Mouse (Mus musculus) limb, embryonic 10.5 days (tissue): ENCODE measurements at regions not wholly inside any gene's neighbourhood (a gene's known extent, or its start where the extent isn't known, plus 50 kb on each side); places are given as distances from the start of the nearest gene placed in this dataset.

ENCODE experiments used
- DNase-seq: peaks from one replicate; pipeline ENCODE4 v3.0.0-alpha.2; 2017; ENCODE audit warnings: low spot score
- H3K27ac ChIP-seq: fragments of 300-500 bp; sonication (generic); 2 replicates; pipeline ENCODE4 v1.5.1; 2016; ENCODE audit warnings: mild to moderate bottlenecking
- H3K27me3 ChIP-seq: fragments of 300-500 bp; sonication (generic); 2 replicates; pipeline ENCODE4 v1.6.1; 2016; ENCODE audit warnings: low read depth, mild to moderate bottlenecking; ENCODE audit not compliant: poor library complexity, severe bottlenecking
- H3K36me3 ChIP-seq: fragments of 300-500 bp; sonication (generic); 2 replicates; pipeline ENCODE4 v1.6.1; 2016; ENCODE audit warnings: mild to moderate bottlenecking, moderate library complexity
- H3K4me1 ChIP-seq: fragments of 300-500 bp; sonication (generic); 2 replicates; pipeline ENCODE4 v1.6.1; 2016
- H3K4me3 ChIP-seq: fragments of 300-500 bp; sonication (generic); 2 replicates; pipeline ENCODE4 v1.5.1; 2016; ENCODE audit warnings: mild to moderate bottlenecking, moderate library complexity
- H3K9me3 ChIP-seq: fragments of 300-500 bp; sonication (generic); replicated peaks from 2 replicates; pipeline ENCODE4 v1.6.1; 2016; ENCODE audit warnings: mild to moderate bottlenecking
- WGBS: fragments of 180-500 bp; shearing (Covaris S2); methylation state at CpG from one replicate; pipeline ENCODE4 v1.1.7; 2016; 5-methylcytosine and 5-hydroxymethylcytosine counted together

DNA sequence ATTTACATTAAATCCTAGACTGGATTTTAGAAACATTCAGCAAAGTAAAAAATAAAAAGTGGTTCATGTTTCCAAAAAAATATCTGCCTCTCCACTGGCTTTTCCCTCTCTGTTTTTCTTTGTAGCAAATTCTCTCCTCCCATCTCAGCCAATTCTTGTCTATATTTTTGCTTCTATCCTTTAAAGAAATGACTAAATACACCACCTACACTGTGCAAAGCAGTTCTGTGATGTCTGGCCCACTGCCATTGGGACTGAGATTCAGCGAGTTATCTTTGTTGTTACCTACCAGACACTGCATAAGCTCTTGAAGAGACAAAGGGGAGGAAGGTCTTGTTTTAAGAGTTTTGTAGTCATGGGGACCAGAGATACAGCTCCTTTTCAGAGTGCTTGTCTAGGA, 835.8 kb upstream of the Klhl29 start:
- H3K9me3 ChIP-seq = no peaks in the 10 kb centered on the region
- no peaks in the 10 kb centered on the region for H3K36me3 ChIP-seq
- no peak for DNase-seq
- WGBS = 70% methylated on average over 1 of the region's 1 CpGs
- no peak overlapping the region for H3K4me3 ChIP-seq
- no peak overlapping the region for H3K27ac ChIP-seq
- H3K27me3 ChIP-seq = no peaks in the 10 kb centered on the region
- H3K4me1 ChIP-seq = no peaks in the 10 kb centered on the region

- 82% methylated on average over 3 of the region's 3 CpGs for WGBS
- no peak for DNase-seq
- H3K36me3 ChIP-seq = no peaks in the 10 kb centered on the region
These were observed 813.8 kb upstream of the Klhl29 start for GRCm38 (mm10) chr12:6189232-6189631.

GRCm38 (mm10) chr12:6168795-6169194, 793.3 kb upstream of the Klhl29 start:
- Histone ChIP-seq H3K27ac (no peak overlapping the region), H3K4me3 (no peak overlapping the region), H3K36me3 (no peaks in the 10 kb centered on the region), H3K4me1 (no peaks in the 10 kb centered on the region), H3K27me3 (no peaks in the 10 kb centered on the region), H3K9me3 (no peaks in the 10 kb centered on the region)
- no peak for DNase-seq

More at GRCm38 (mm10) chr12:6189232-6189631, 813.8 kb upstream of the Klhl29 start:
- Histone ChIP-seq H3K27me3 (no peaks in the 10 kb centered on the region), H3K4me1 (no peaks in the 10 kb centered on the region), H3K4me3 (no peak overlapping the region), H3K9me3 (no peaks in the 10 kb centered on the region), H3K27ac (no peak overlapping the region)

- no peak for DNase-seq
- Histone ChIP-seq H3K36me3 (no peaks in the 10 kb centered on the region), H3K27ac (no peak overlapping the region), H3K4me3 (no peak overlapping the region), H3K4me1 (no peaks in the 10 kb centered on the region), H3K9me3 (no peaks in the 10 kb centered on the region), H3K27me3 (no peaks in the 10 kb centered on the region)
- WGBS = 74% methylated on average over 2 of the region's 2 CpGs
These were observed 778.8 kb upstream of the Klhl29 start for GRCm38 (mm10) chr12:6154287-6154686.

DNA sequence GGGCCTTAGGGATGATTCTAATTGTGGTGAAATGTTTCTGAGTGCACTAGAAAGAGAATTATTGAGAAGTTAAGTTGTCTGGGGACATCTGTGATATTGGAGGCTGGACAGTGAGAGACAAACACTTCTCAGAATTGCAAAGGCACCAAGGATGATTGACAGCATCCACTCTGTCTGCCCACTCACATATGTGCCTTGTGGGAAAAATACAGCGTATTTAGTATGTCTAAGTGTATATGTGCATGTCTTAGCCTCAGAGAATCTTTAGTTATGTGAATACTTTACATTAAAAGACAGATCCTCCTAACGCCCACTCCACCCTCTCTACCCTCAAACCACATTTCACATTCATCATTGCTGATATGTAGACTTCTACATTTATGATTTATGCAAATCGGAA, 776.0 kb upstream of the Klhl29 start:
- WGBS = 91% methylated on average over 3 of the region's 3 CpGs
- Histone ChIP-seq H3K4me1 (no peaks in the 10 kb centered on the region), H3K4me3 (no peak overlapping the region), H3K36me3 (no peaks in the 10 kb centered on the region), H3K27ac (no peak overlapping the region), H3K9me3 (no peaks in the 10 kb centered on the region), H3K27me3 (no peaks in the 10 kb centered on the region)
- no peak for DNase-seq

DNA sequence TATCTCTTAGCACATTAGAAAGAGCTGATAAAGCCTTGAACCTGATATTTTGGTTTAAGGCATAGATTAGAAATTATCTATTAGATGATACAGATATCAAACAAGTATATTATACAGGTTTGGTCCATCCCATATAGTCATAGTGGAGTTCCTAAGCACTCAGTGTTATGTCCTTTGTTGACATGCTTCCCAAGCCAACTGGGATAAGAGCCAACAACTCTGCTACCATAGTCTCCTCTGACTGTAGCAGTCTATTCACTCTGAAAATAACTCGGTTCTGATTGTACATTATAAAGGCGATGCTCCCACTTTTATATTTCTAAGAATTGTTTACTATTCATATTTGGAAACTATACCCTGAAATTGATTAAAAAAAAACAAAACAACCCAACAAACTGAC, 757.0 kb upstream of the Klhl29 start:
- Histone ChIP-seq H3K9me3 (no peaks in the 10 kb centered on the region), H3K4me3 (no peak overlapping the region), H3K36me3 (no peaks in the 10 kb centered on the region), H3K27ac (no peak overlapping the region), H3K4me1 (no peaks in the 10 kb centered on the region), H3K27me3 (no peaks in the 10 kb centered on the region)
- no peak for DNase-seq
- 91% methylated on average over 2 of the region's 2 CpGs for WGBS

GRCm38 (mm10) chr12:6119557-6119956, 744.1 kb upstream of the Klhl29 start:
- 85% methylated on average over 3 of the region's 3 CpGs for WGBS
- no peak for DNase-seq
- no peaks in the 10 kb centered on the region for H3K27me3 ChIP-seq
- no peaks in the 10 kb centered on the region for H3K4me1 ChIP-seq
- no peaks in the 10 kb centered on the region for H3K9me3 ChIP-seq
- no peak overlapping the region for H3K4me3 ChIP-seq
- H3K36me3 ChIP-seq = no peaks in the 10 kb centered on the region
- no peak overlapping the region for H3K27ac ChIP-seq

- Histone ChIP-seq H3K4me3 (no peak overlapping the region), H3K9me3 (no peaks in the 10 kb centered on the region), H3K4me1 (no peaks in the 10 kb centered on the region), H3K27me3 (no peaks in the 10 kb centered on the region), H3K27ac (no peak overlapping the region), H3K36me3 (no peaks in the 10 kb centered on the region)
- WGBS = 88% methylated on average over 1 of the region's 1 CpGs
- no peak for DNase-seq
These were observed 739.8 kb upstream of the Klhl29 start for GRCm38 (mm10) chr12:6115254-6115653.

DNA sequence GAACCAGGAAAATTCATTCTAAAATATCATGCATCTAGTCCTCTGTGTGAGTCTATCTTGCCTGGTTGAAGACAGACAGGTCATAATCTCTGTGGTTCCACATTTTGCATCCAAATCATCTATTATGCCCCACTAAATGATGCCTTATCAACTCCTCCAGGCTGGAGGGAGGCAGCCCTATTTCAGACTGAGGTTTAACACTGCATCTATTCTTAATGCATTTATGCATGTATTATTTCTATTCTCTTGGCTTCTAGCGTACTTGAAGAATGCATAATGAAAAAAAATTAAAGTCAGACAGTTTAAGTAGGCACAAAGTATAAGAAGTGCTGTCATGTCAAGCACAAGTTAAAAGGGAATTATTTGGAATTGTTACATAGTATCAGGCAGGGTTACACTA, 721.8 kb upstream of the Klhl29 start:
- H3K27ac ChIP-seq = no peak overlapping the region
- DNase-seq = no peak
- 87% methylated on average over 1 of the region's 1 CpGs for WGBS
- H3K9me3 ChIP-seq = no peaks in the 10 kb centered on the region
- H3K4me3 ChIP-seq = no peak overlapping the region
- H3K27me3 ChIP-seq = no peaks in the 10 kb centered on the region
- H3K36me3 ChIP-seq = no peaks in the 10 kb centered on the region
- H3K4me1 ChIP-seq = no peaks in the 10 kb centered on the region

GRCm38 (mm10) chr12:6087627-6088350, 712.3 kb upstream of the Klhl29 start:
- Histone ChIP-seq H3K27ac (no peak overlapping the region), H3K36me3 (no peaks in the 10 kb centered on the region), H3K9me3 (no peaks in the 10 kb centered on the region), H3K4me1 (peaks cover 13% of the 10 kb centered on the region), H3K4me3 (no peak overlapping the region), H3K27me3 (no peaks in the 10 kb centered on the region)
- WGBS = 71% methylated on average over 3 of the region's 3 CpGs
- DNase-seq = no peak

- H3K27ac ChIP-seq = no peak overlapping the region
- DNase-seq = no peak
- H3K4me3 ChIP-seq = no peak overlapping the region
- no peaks in the 10 kb centered on the region for H3K9me3 ChIP-seq
- no peaks in the 10 kb centered on the region for H3K36me3 ChIP-seq
- peaks cover 13% of the 10 kb centered on the region for H3K4me1 ChIP-seq
- H3K27me3 ChIP-seq = no peaks in the 10 kb centered on the region
- WGBS = 37% methylated on average over 2 of the region's 2 CpGs
These were observed 711.6 kb upstream of the Klhl29 start for GRCm38 (mm10) chr12:6087071-6087470.

GRCm38 (mm10) chr12:6046866-6047689, 671.6 kb upstream of the Klhl29 start:
- no peaks in the 10 kb centered on the region for H3K4me1 ChIP-seq
- no peak overlapping the region for H3K4me3 ChIP-seq
- H3K27me3 ChIP-seq = no peaks in the 10 kb centered on the region
- 77% methylated on average over 9 of the region's 9 CpGs for WGBS
- DNase-seq = no peak
- H3K27ac ChIP-seq = no peak overlapping the region
- H3K9me3 ChIP-seq = no peaks in the 10 kb centered on the region
- no peaks in the 10 kb centered on the region for H3K36me3 ChIP-seq

GRCm38 (mm10) chr12:6046110-6046509, 670.6 kb upstream of the Klhl29 start:
- Histone ChIP-seq H3K4me1 (no peaks in the 10 kb centered on the region), H3K27me3 (no peaks in the 10 kb centered on the region), H3K9me3 (no peaks in the 10 kb centered on the region), H3K36me3 (no peaks in the 10 kb centered on the region), H3K27ac (no peak overlapping the region), H3K4me3 (no peak overlapping the region)
- 86% methylated on average over 2 of the region's 2 CpGs for WGBS
- no peak for DNase-seq
